ENCODE assay signal across 8 mouse cellular contexts in the genomic region with DNA sequence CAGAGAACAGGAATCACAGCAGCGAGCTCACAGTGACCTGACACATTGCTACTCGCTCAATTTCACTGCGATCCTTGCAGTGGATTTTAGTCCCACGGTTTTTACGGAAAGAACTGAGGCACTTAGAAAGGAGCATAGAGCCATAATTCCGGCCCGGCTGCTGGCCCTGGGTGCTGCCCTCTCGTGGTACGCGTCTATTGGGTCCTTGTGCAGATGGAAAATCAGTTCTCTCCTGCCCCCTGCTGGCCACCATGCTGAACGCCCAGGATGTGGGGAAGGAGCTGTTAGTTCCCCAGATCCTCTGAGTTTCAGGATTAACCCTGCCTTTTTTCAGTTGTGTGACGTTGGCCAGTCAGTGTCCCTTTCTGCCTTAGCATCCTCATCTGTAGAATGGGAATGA. TPM values are rescaled to one million over a fixed set of nuclear protein-coding genes. Genes with fewer than 3 reads are reported as not detected.
DNase-seq lines count a peak whose midpoint lies in the region; ATAC-seq lines count a peak whose summit lies in the region.

No protein-coding gene starts in this region.

- no peak for ATAC-seq in embryonic facial prominence, embryonic 12.5 days (ENCODE audit: insufficient number of reproducible peaks, insufficient read depth, low FRiP score, low TSS enrichment)
- ATAC-seq in limb, embryonic 13.5 days (ENCODE audit: low FRiP score, low read depth) = peak; percentile 38; the same call in 1 of the 2 replicates
- ATAC-seq in midbrain, embryonic 15.5 days (replicated peaks) = peak; percentile 50

- H3K4me1 ChIP-seq in embryonic facial prominence, embryonic 12.5 days = peaks cover 28% of the 10 kb centered on the region
- H3K4me1 ChIP-seq in limb, embryonic 13.5 days = peaks cover 31% of the 10 kb centered on the region
- peaks cover 31% of the 10 kb centered on the region for H3K4me1 ChIP-seq in midbrain, embryonic 15.5 days

- no peak overlapping the region for H3K27ac ChIP-seq in embryonic facial prominence, embryonic 12.5 days
- H3K27ac ChIP-seq in limb, embryonic 13.5 days = no peak overlapping the region
- H3K27ac ChIP-seq in midbrain, embryonic 15.5 days = peak overlapping the region; percentile 53

- no peak overlapping the region for H3K4me3 ChIP-seq in embryonic facial prominence, embryonic 12.5 days
- H3K4me3 ChIP-seq in limb, embryonic 13.5 days = no peak overlapping the region; the same call in 1 of the 2 replicates
- H3K4me3 ChIP-seq in midbrain, embryonic 15.5 days = no peak overlapping the region

- H3K9ac ChIP-seq in embryonic facial prominence, embryonic 12.5 days = no peak overlapping the region
- no peak overlapping the region for H3K9ac ChIP-seq in limb, embryonic 13.5 days
- H3K9ac ChIP-seq in midbrain, embryonic 15.5 days = no peak overlapping the region

- H3K36me3 ChIP-seq in embryonic facial prominence, embryonic 12.5 days = peaks cover 23% of the 10 kb centered on the region
- peaks cover 32% of the 10 kb centered on the region for H3K36me3 ChIP-seq in limb, embryonic 13.5 days
- H3K36me3 ChIP-seq in midbrain, embryonic 15.5 days (replicated peaks) = peaks cover 16% of the 10 kb centered on the region; the same call in 1 of the 2 replicates

- WGBS in embryonic facial prominence, embryonic 12.5 days = 2% methylated on average over 12 of the region's 12 CpGs
- 2% methylated on average over 12 of the region's 12 CpGs for WGBS in limb, embryonic 13.5 days
- WGBS in midbrain, embryonic 15.5 days = 2% methylated on average over 12 of the region's 12 CpGs

- H3K4me2 ChIP-seq in embryonic facial prominence, embryonic 12.5 days (replicated peaks) = peak overlapping the region; percentile 19
- H3K4me2 ChIP-seq in limb, embryonic 13.5 days (replicated peaks) = peak overlapping the region; percentile 49
- no peak overlapping the region for H3K4me2 ChIP-seq in midbrain, embryonic 15.5 days

- H3K27me3 ChIP-seq in embryonic facial prominence, embryonic 12.5 days = peaks cover 36% of the 10 kb centered on the region
- peaks cover 33% of the 10 kb centered on the region for H3K27me3 ChIP-seq in limb, embryonic 13.5 days
- H3K27me3 ChIP-seq in midbrain, embryonic 15.5 days (replicated peaks) = no peaks in the 10 kb centered on the region

- H3K9me3 ChIP-seq in embryonic facial prominence, embryonic 12.5 days = no peaks in the 10 kb centered on the region
- no peaks in the 10 kb centered on the region for H3K9me3 ChIP-seq in limb, embryonic 13.5 days
- H3K9me3 ChIP-seq in midbrain, embryonic 15.5 days = no peaks in the 10 kb centered on the region

- peak; percentile 93 for DNase-seq in 416B (ENCODE audit: low read depth)
- DNase-seq in adrenal gland, postnatal 36 days = peak; percentile 93 to 96
- peak; percentile 90 to 94 for DNase-seq in heart, adult 18-20 months
- DNase-seq in kidney, adult 8-10 months = peak; percentile 87 to 95
- DNase-seq in spleen, adult 18-20 months = peak; percentile 81 to 94

RNA-seq across cellular contexts. Expression of gene Cyth2, which starts 13.0 kb away (rescaled TPM):
- 100 to 1,000 TPM; 121 to 125 TPM for total RNA-seq in adrenal gland, postnatal 36 days (2021)
- 173 and 176 TPM in 2 replicates for polyA plus RNA-seq in embryonic facial prominence, embryonic 12.5 days (2016; fragmentation: Nextera tagmentation; extraction: Ambion mirVana)
- total RNA-seq in heart, adult 18-20 months (2021) = 10 to 100 TPM; 65.8 to 68.9 TPM
- 135 and 137 TPM in 2 replicates for polyA plus RNA-seq in limb, embryonic 13.5 days (2015; fragmentation: Nextera tagmentation; extraction: Ambion mirVana)
- polyA plus RNA-seq in midbrain, embryonic 15.5 days (2015; fragmentation: Nextera tagmentation; extraction: Ambion mirVana) = 329 and 334 TPM in 2 replicates

RNA-seq across cellular contexts. Expression of gene Sult2b1, which starts 16.9 kb away (rescaled TPM):
- total RNA-seq in adrenal gland, postnatal 36 days (2021) = 1 to 10 TPM; 1.1 to 1.4 TPM
- polyA plus RNA-seq in embryonic facial prominence, embryonic 12.5 days (2016; fragmentation: Nextera tagmentation; extraction: Ambion mirVana) = 1.6 and 2.5 TPM in 2 replicates
- not detected for total RNA-seq in heart, adult 18-20 months (2021)
- 3.1 and 3.7 TPM in 2 replicates for polyA plus RNA-seq in limb, embryonic 13.5 days (2015; fragmentation: Nextera tagmentation; extraction: Ambion mirVana)
- polyA plus RNA-seq in midbrain, embryonic 15.5 days (2015; fragmentation: Nextera tagmentation; extraction: Ambion mirVana) = 8.3 and 9.7 TPM in 2 replicates

RNA-seq across cellular contexts. Expression of gene Lmtk3, which starts 17.8 kb away (rescaled TPM):
- 1 to 10 TPM; 6.1 to 8.5 TPM for total RNA-seq in adrenal gland, postnatal 36 days (2021)
- 3.3 and 5.2 TPM in 2 replicates for polyA plus RNA-seq in embryonic facial prominence, embryonic 12.5 days (2016; fragmentation: Nextera tagmentation; extraction: Ambion mirVana)
- total RNA-seq in heart, adult 18-20 months (2021) = not detected
- 4.3 and 4.9 TPM in 2 replicates for polyA plus RNA-seq in limb, embryonic 13.5 days (2015; fragmentation: Nextera tagmentation; extraction: Ambion mirVana)
- 29.8 and 34.8 TPM in 2 replicates for polyA plus RNA-seq in midbrain, embryonic 15.5 days (2015; fragmentation: Nextera tagmentation; extraction: Ambion mirVana)

RNA-seq across cellular contexts. Expression of gene Kcnj14, which starts 23.2 kb away (rescaled TPM):
- under 1 TPM; 0.16 to 0.53 TPM for total RNA-seq in adrenal gland, postnatal 36 days (2021)
- 2.4 and 2.5 TPM in 2 replicates for polyA plus RNA-seq in embryonic facial prominence, embryonic 12.5 days (2016; fragmentation: Nextera tagmentation; extraction: Ambion mirVana)
- total RNA-seq in heart, adult 18-20 months (2021) = 1 to 10 TPM; 1.2 to 1.8 TPM
- polyA plus RNA-seq in limb, embryonic 13.5 days (2015; fragmentation: Nextera tagmentation; extraction: Ambion mirVana) = 2.1 TPM in 2 replicates
- 1.1 TPM in 2 replicates for polyA plus RNA-seq in midbrain, embryonic 15.5 days (2015; fragmentation: Nextera tagmentation; extraction: Ambion mirVana)

RNA-seq across cellular contexts. Expression of gene Grwd1, which starts 29.4 kb away (rescaled TPM):
- total RNA-seq in adrenal gland, postnatal 36 days (2021) = 10 to 100 TPM; 27.1 to 36.0 TPM
- polyA plus RNA-seq in embryonic facial prominence, embryonic 12.5 days (2016; fragmentation: Nextera tagmentation; extraction: Ambion mirVana) = 75.6 and 76.3 TPM in 2 replicates
- 10 to 100 TPM; 15.0 to 15.2 TPM for total RNA-seq in heart, adult 18-20 months (2021)
- polyA plus RNA-seq in limb, embryonic 13.5 days (2015; fragmentation: Nextera tagmentation; extraction: Ambion mirVana) = 69.1 and 71.6 TPM in 2 replicates
- polyA plus RNA-seq in midbrain, embryonic 15.5 days (2015; fragmentation: Nextera tagmentation; extraction: Ambion mirVana) = 40.5 and 44.2 TPM in 2 replicates
